Mouse (Mus musculus): ENCODE measurements around the gene Vti1a.
A peak's percentile ranks its signal among the peaks of the same experiment; 100 is the strongest.

The Vti1a gene

GRCm38 (mm10) chr19:55313649-55314048 is 2.4 kb upstream of the Vti1a start:
- DNase-seq (ENCODE audit: low spot score in 2 of 2): no peak

- DNase-seq (ENCODE audit: low spot score in 2 of 2): peak; percentile 69 to 86
Measured at GRCm38 (mm10) chr19:55315452-55316108, 515 bp upstream of the Vti1a start, which contains the start of gene Zdhhc6. Zdhhc6 (minus strand) TSS chr19:55316032.

GRCm38 (mm10) chr19:55316901-55317300 is 806 bp downstream of the Vti1a start:
- DNase-seq (ENCODE audit: low spot score in 2 of 2): no peak

GRCm38 (mm10) chr19:55319036-55319435 is 2.9 kb downstream of the Vti1a start:
- DNase-seq (ENCODE audit: low spot score in 2 of 2): no peak

GRCm38 (mm10) chr19:55319521-55319920 is 3.4 kb downstream of the Vti1a start:
- DNase-seq (ENCODE audit: low spot score in 2 of 2): no peak

GRCm38 (mm10) chr19:55322604-55323003 is 6.5 kb downstream of the Vti1a start:
- DNase-seq (ENCODE audit: low spot score in 2 of 2): no peak

GRCm38 (mm10) chr19:55327510-55327909 is 11.4 kb downstream of the Vti1a start:
- no peak for DNase-seq (ENCODE audit: low spot score in 2 of 2)

- DNase-seq (ENCODE audit: low spot score in 2 of 2): no peak
Measured at GRCm38 (mm10) chr19:55331776-55332175, 15.7 kb downstream of the Vti1a start.

- DNase-seq (ENCODE audit: low spot score in 2 of 2): peak; percentile 38 to 63
Measured at GRCm38 (mm10) chr19:55332641-55333268, 16.7 kb downstream of the Vti1a start.

- DNase-seq (ENCODE audit: low spot score in 2 of 2): peak in 1 of 2 experiments; percentile 8
Measured at GRCm38 (mm10) chr19:55335881-55336280, 19.8 kb downstream of the Vti1a start.

- no peak for DNase-seq (ENCODE audit: low spot score in 2 of 2)
Measured at GRCm38 (mm10) chr19:55336441-55336840, 20.3 kb downstream of the Vti1a start.

GRCm38 (mm10) chr19:55337066-55337465 is 21.0 kb downstream of the Vti1a start:
- no peak for DNase-seq (ENCODE audit: low spot score in 2 of 2)

GRCm38 (mm10) chr19:55337664-55338063 is 21.6 kb downstream of the Vti1a start:
- no peak for DNase-seq (ENCODE audit: low spot score in 2 of 2)

- DNase-seq (ENCODE audit: low spot score in 2 of 2): no peak
Measured at GRCm38 (mm10) chr19:55340521-55340920, 24.4 kb downstream of the Vti1a start.

- DNase-seq (ENCODE audit: low spot score in 2 of 2): no peak
Measured at GRCm38 (mm10) chr19:55341377-55341776, 25.3 kb downstream of the Vti1a start.

GRCm38 (mm10) chr19:55342423-55342822 is 26.3 kb downstream of the Vti1a start:
- DNase-seq (ENCODE audit: low spot score in 2 of 2): no peak

GRCm38 (mm10) chr19:55343274-55343673 is 27.2 kb downstream of the Vti1a start:
- no peak for DNase-seq (ENCODE audit: low spot score in 2 of 2)

- no peak for DNase-seq (ENCODE audit: low spot score in 2 of 2)
Measured at GRCm38 (mm10) chr19:55348187-55348586, 32.1 kb downstream of the Vti1a start.

- DNase-seq (ENCODE audit: low spot score in 2 of 2): no peak
Measured at GRCm38 (mm10) chr19:55350673-55351378, 34.7 kb downstream of the Vti1a start.

GRCm38 (mm10) chr19:55362606-55363005 is 46.5 kb downstream of the Vti1a start:
- no peak for DNase-seq (ENCODE audit: low spot score in 2 of 2)

GRCm38 (mm10) chr19:55369691-55370090 is 53.6 kb downstream of the Vti1a start:
- no peak for DNase-seq (ENCODE audit: low spot score in 2 of 2)

GRCm38 (mm10) chr19:55376331-55376730 is 60.2 kb downstream of the Vti1a start:
- DNase-seq (ENCODE audit: low spot score in 2 of 2): no peak

- no peak for DNase-seq (ENCODE audit: low spot score in 2 of 2)
Measured at GRCm38 (mm10) chr19:55377465-55377864, 61.4 kb downstream of the Vti1a start.
